Mouse (Mus musculus): Measurements from ENCODE around the gene Calu. TPM values are rescaled to one million over a fixed set of nuclear protein-coding genes. Genes with fewer than 3 reads are reported as not detected.
A peak's percentile ranks its signal among the peaks of the same experiment; 100 is the strongest.

Calu gene
- polyA plus RNA-seq, 1 experiment: 169 TPM

DNA sequence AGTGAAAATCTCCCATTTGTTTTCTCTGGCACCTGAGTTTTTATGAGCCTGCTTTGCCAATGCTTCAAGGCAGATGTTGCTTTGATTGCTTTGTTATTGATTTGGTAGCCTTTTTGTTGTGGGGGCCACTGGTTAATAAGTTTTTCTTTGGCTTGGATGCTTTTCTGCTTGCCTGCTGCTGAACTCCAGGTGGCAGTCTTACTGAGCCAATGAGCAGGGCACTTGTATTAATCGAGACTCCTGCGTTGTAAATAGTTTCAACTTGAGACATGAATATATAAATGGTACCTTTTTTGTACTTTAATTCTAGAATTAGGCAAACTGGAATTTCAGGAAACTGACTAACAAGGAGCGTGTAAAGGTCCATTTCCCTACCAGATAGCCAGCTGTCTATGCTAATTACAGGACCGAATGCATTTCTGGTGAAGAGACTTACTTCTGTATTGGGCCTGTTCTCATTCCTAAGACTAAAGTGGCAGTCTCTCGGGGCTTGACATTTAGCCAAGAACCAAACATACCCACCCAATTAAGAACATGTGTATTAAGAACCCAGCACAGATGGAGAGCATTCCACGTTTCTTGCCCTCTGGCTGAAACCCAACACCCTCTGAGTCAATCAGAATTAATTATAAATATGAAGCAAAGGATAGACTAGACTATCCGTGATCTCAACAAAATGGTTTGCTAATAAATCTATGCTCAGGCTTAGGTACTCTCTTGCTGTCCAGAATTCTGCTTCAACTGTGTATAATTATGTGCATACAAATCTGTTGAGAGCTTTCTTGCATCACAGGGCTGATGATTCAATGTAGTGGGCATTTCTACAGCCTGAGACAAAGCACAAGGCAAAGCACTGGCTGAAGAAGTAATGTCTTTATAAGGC, 14.6 kb downstream of the Calu start:
- H3K4me3 ChIP-seq (ENCODE audit: insufficient read depth, poor library complexity, severe bottlenecking): no peak overlapping the region
- peaks cover 99% of the 10 kb centered on the region for H3K79me2 ChIP-seq (ENCODE audit: control insufficient read depth, insufficient read depth)
- peaks cover 64% of the 10 kb centered on the region for H3K79me3 ChIP-seq (ENCODE audit: low read depth)
- TF ChIP-seq CEBPB (IDR thresholded peaks at IDR 0.05; ENCODE audit: low read depth): peak; percentile 43
- no peak for TF ChIP-seq MAX (IDR thresholded peaks at IDR 0.05)
- H3ac ChIP-seq (ENCODE audit: control insufficient read depth, insufficient read length, low read depth): no peak overlapping the region
- peaks cover 93% of the 10 kb centered on the region for H3K36me3 ChIP-seq (ENCODE audit: control insufficient read depth, insufficient read depth)
- no peaks in the 10 kb centered on the region for H3K27me3 ChIP-seq (ENCODE audit: control insufficient read depth, insufficient read depth, insufficient read length)

GRCm38 (mm10) chr6:29363129-29363515, 15.3 kb downstream of the Calu start:
- peaks cover 93% of the 10 kb centered on the region for H3K36me3 ChIP-seq (ENCODE audit: control insufficient read depth, insufficient read depth)
- no peak overlapping the region for H3K4me3 ChIP-seq (ENCODE audit: insufficient read depth, poor library complexity, severe bottlenecking)
- TF ChIP-seq MAX (IDR thresholded peaks at IDR 0.05) (no peak), USF1 (IDR thresholded peaks at IDR 0.05; ENCODE audit: low read depth) (no peak), MYOD1 (IDR thresholded peaks at IDR 0.05; ENCODE audit: control insufficient read depth, insufficient read length, low read depth) (no peak), MYOG (IDR thresholded peaks at IDR 0.05; ENCODE audit: control insufficient read depth, extremely low read depth, insufficient read length) (no peak), FOSL1 (IDR thresholded peaks at IDR 0.05; ENCODE audit: insufficient read depth, low read length, poor library complexity, severe bottlenecking) (no peak), CEBPB (IDR thresholded peaks at IDR 0.05; ENCODE audit: low read depth) (no peak), CTCF (IDR thresholded peaks at IDR 0.05; ENCODE audit: control insufficient read depth, insufficient read depth, insufficient read length) (no peak)
- peaks cover 61% of the 10 kb centered on the region for H3K79me3 ChIP-seq (ENCODE audit: low read depth)
- H3ac ChIP-seq (ENCODE audit: control insufficient read depth, insufficient read length, low read depth): no peak overlapping the region
- H3K27me3 ChIP-seq (ENCODE audit: control insufficient read depth, insufficient read depth, insufficient read length): no peaks in the 10 kb centered on the region
- H3K79me2 ChIP-seq (ENCODE audit: control insufficient read depth, insufficient read depth): peaks cover 96% of the 10 kb centered on the region

GRCm38 (mm10) chr6:29365277-29365676, 17.4 kb downstream of the Calu start:
- no peak for TF ChIP-seq FOSL1 (IDR thresholded peaks at IDR 0.05; ENCODE audit: insufficient read depth, low read length, poor library complexity, severe bottlenecking)
- TF ChIP-seq USF1 (IDR thresholded peaks at IDR 0.05; ENCODE audit: low read depth): no peak
- TF ChIP-seq CEBPB (IDR thresholded peaks at IDR 0.05; ENCODE audit: low read depth): no peak
- TF ChIP-seq CTCF (IDR thresholded peaks at IDR 0.05; ENCODE audit: control insufficient read depth, insufficient read depth, insufficient read length): no peak
- TF ChIP-seq MYOG (IDR thresholded peaks at IDR 0.05; ENCODE audit: control insufficient read depth, extremely low read depth, insufficient read length): no peak
- TF ChIP-seq MAX (IDR thresholded peaks at IDR 0.05): no peak
- TF ChIP-seq MYOD1 (IDR thresholded peaks at IDR 0.05; ENCODE audit: control insufficient read depth, insufficient read length, low read depth): no peak
- H3K79me3 ChIP-seq (ENCODE audit: low read depth): peaks cover 48% of the 10 kb centered on the region
- peaks cover 96% of the 10 kb centered on the region for H3K79me2 ChIP-seq (ENCODE audit: control insufficient read depth, insufficient read depth)
- H3K4me3 ChIP-seq (ENCODE audit: insufficient read depth, poor library complexity, severe bottlenecking): no peak overlapping the region
- no peaks in the 10 kb centered on the region for H3K27me3 ChIP-seq (ENCODE audit: control insufficient read depth, insufficient read depth, insufficient read length)
- H3ac ChIP-seq (ENCODE audit: control insufficient read depth, insufficient read length, low read depth): no peak overlapping the region
- peaks cover 88% of the 10 kb centered on the region for H3K36me3 ChIP-seq (ENCODE audit: control insufficient read depth, insufficient read depth)

GRCm38 (mm10) chr6:29377386-29377785, 29.5 kb downstream of the Calu start:
- Histone ChIP-seq H3K79me3 (ENCODE audit: low read depth) (no peaks in the 10 kb centered on the region), H3ac (ENCODE audit: control insufficient read depth, insufficient read length, low read depth) (no peak overlapping the region), H3K4me3 (ENCODE audit: insufficient read depth, poor library complexity, severe bottlenecking) (no peak overlapping the region), H3K36me3 (ENCODE audit: control insufficient read depth, insufficient read depth) (peaks cover 58% of the 10 kb centered on the region), H3K79me2 (ENCODE audit: control insufficient read depth, insufficient read depth) (no peaks in the 10 kb centered on the region), H3K27me3 (ENCODE audit: control insufficient read depth, insufficient read depth, insufficient read length) (no peaks in the 10 kb centered on the region)
- TF ChIP-seq MYOG (IDR thresholded peaks at IDR 0.05; ENCODE audit: control insufficient read depth, extremely low read depth, insufficient read length): no peak
- no peak for TF ChIP-seq MYOD1 (IDR thresholded peaks at IDR 0.05; ENCODE audit: control insufficient read depth, insufficient read length, low read depth)
- TF ChIP-seq CEBPB (IDR thresholded peaks at IDR 0.05; ENCODE audit: low read depth): no peak
- TF ChIP-seq CTCF (IDR thresholded peaks at IDR 0.05; ENCODE audit: control insufficient read depth, insufficient read depth, insufficient read length): no peak

DNA sequence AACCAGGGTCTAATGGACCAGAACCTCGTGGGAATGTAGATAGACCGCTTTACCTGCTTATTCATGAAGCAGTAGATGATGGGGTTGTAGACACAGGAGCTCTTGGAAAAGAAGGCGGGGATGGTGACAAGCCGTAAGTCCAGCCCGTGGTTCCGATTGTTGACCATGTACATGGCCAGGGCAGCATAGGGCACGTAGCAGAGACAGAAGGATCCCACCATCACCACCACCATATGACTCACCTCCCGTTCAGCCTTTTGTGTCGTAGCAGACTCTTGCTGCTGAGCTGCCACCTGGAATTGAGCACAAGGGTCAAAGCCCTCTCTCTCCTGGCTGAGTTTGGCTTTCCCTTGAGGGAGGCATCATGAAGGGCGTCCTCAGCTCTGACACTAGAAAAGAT, 30.8 kb downstream of the Calu start:
- Histone ChIP-seq H3K79me3 (ENCODE audit: low read depth) (no peaks in the 10 kb centered on the region), H3ac (ENCODE audit: control insufficient read depth, insufficient read length, low read depth) (no peak overlapping the region), H3K4me3 (ENCODE audit: insufficient read depth, poor library complexity, severe bottlenecking) (no peak overlapping the region), H3K79me2 (ENCODE audit: control insufficient read depth, insufficient read depth) (no peaks in the 10 kb centered on the region), H3K36me3 (ENCODE audit: control insufficient read depth, insufficient read depth) (peaks cover 45% of the 10 kb centered on the region), H3K27me3 (ENCODE audit: control insufficient read depth, insufficient read depth, insufficient read length) (no peaks in the 10 kb centered on the region)
- TF ChIP-seq CEBPB (IDR thresholded peaks at IDR 0.05; ENCODE audit: low read depth): no peak
- TF ChIP-seq MAX (IDR thresholded peaks at IDR 0.05): no peak
- TF ChIP-seq FOSL1 (IDR thresholded peaks at IDR 0.05; ENCODE audit: insufficient read depth, low read length, poor library complexity, severe bottlenecking): no peak
- no peak for TF ChIP-seq CTCF (IDR thresholded peaks at IDR 0.05; ENCODE audit: control insufficient read depth, insufficient read depth, insufficient read length)
- no peak for TF ChIP-seq MYOG (IDR thresholded peaks at IDR 0.05; ENCODE audit: control insufficient read depth, extremely low read depth, insufficient read length)
- no peak for TF ChIP-seq MYOD1 (IDR thresholded peaks at IDR 0.05; ENCODE audit: control insufficient read depth, insufficient read length, low read depth)
- TF ChIP-seq USF1 (IDR thresholded peaks at IDR 0.05; ENCODE audit: low read depth): no peak

DNA sequence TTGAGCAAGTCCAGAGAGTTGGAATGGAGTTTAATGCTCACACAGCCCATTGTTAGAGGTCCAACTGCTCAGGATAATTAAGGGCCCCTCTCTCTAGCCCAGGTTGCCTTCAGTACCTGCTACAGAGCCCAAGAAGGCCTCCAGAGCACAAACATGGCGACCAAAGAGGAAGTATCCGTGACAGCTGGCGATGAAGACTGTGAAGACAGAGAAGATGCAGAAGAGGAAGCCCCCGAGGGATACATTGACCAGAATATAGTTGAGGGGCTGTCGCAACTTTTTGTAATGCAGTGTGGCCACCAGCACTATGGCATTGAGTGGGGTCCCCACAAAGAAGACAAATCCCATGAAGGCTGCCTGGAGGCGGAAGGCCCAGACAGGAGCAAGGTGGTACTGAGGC, 32.1 kb downstream of the Calu start:
- H3ac ChIP-seq (ENCODE audit: control insufficient read depth, insufficient read length, low read depth): no peak overlapping the region
- TF ChIP-seq CTCF (IDR thresholded peaks at IDR 0.05; ENCODE audit: control insufficient read depth, insufficient read depth, insufficient read length): no peak
- no peak for TF ChIP-seq MYOD1 (IDR thresholded peaks at IDR 0.05; ENCODE audit: control insufficient read depth, insufficient read length, low read depth)
- no peak for TF ChIP-seq CEBPB (IDR thresholded peaks at IDR 0.05; ENCODE audit: low read depth)
- no peak for TF ChIP-seq MYOG (IDR thresholded peaks at IDR 0.05; ENCODE audit: control insufficient read depth, extremely low read depth, insufficient read length)
- TF ChIP-seq MAX (IDR thresholded peaks at IDR 0.05): no peak
- no peak for TF ChIP-seq USF1 (IDR thresholded peaks at IDR 0.05; ENCODE audit: low read depth)
- H3K79me2 ChIP-seq (ENCODE audit: control insufficient read depth, insufficient read depth): no peaks in the 10 kb centered on the region
- H3K79me3 ChIP-seq (ENCODE audit: low read depth): no peaks in the 10 kb centered on the region
- no peaks in the 10 kb centered on the region for H3K27me3 ChIP-seq (ENCODE audit: control insufficient read depth, insufficient read depth, insufficient read length)
- H3K36me3 ChIP-seq (ENCODE audit: control insufficient read depth, insufficient read depth): peaks cover 33% of the 10 kb centered on the region
- no peak overlapping the region for H3K4me3 ChIP-seq (ENCODE audit: insufficient read depth, poor library complexity, severe bottlenecking)
